Mouse (Mus musculus): ENCODE results near the gene Cyfip2. TPM values are rescaled to one million over a fixed set of nuclear protein-coding genes. Genes with fewer than 3 reads are reported as not detected.

The Cyfip2 gene
- polyA plus RNA-seq, 1 experiment from 2014 or later, result 4.0 TPM

DNA sequence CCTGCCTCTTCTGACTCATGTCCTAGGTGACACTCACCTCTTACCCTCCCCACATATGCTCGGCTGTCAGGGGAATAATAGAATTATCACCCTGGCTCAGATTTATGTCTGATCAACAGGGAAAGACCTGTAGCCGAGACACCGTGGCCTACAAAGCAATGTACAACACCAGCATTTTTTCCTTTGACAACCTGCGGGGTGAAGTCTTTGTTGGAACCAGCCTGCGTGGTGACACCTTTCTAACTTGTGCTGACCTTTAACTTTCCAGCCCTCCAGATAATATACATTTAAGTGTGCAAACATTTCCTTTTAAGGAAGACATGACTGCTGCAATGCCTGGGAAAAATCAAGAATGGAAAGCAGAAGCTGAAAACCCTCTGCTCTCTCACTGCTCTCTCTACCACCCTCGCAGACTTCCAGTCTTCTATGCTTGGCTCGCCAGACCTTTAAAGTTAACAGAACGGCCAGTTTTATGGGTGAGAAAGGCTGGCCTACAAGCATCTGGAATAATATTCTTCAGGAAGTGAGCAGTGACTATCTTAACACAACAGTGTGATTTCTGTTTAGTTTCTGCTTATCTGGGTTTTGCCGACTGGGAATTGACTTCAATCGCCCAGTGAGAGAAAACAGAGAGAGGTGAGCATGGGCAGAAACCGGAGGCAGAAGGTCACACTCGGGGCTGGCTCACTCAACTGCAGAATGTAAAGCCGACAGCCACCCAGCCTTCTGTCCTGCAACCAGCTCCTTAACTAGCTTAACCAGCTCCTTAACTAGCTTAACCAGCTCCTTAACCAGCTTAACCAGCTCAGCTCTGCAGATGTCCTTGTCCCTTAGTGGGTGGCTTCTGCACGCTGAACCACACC is 98.1 kb downstream of the Cyfip2 start:
- H3K4me1 ChIP-seq (replicated peaks), result peaks cover 9% of the 10 kb centered on the region; the same call in 1 of the 2 replicates
- no peak overlapping the region for H3K4me3 ChIP-seq (replicated peaks)
- 44% methylated on average over 14 of the region's 14 CpGs for WGBS (ENCODE audit: insufficient replicate concordance)
- no peaks in the 10 kb centered on the region for H3K27me3 ChIP-seq
- no peak for ATAC-seq (ENCODE audit: insufficient read depth)
- 0 out of 2 replicates have a peak overlapping the region, but pooled peaks have one; percentile 0 for H3K27ac ChIP-seq (replicated peaks)
- H3K36me3 ChIP-seq (replicated peaks), result no peaks in the 10 kb centered on the region
- no peaks in the 10 kb centered on the region for H3K9me3 ChIP-seq (replicated peaks)
- H3K4me2 ChIP-seq, result 0 out of 2 replicates have a peak overlapping the region, but pooled peaks have one; percentile 18
- no peak overlapping the region for H3K9ac ChIP-seq

DNA sequence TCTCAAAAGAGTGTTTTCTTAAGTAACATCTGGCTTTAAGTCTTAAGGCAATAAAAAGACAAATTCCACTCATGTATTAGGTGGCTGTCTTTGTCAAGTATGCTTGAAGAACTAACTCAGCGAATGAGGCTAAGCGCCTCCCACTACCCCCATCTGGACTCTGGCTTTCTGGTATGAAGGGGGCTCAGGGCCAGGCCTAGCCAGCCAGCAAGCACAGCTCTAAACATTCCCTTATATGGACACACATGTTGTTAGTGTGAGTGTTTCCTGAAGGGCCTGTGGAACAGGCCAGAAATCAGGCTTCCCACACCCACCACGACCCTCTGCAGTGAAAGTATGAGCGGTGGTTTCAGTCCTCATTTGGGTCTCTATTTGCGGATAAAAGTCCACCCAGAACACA is 98.8 kb downstream of the Cyfip2 start:
- Histone ChIP-seq H3K4me1 (replicated peaks) (peaks cover 9% of the 10 kb centered on the region; the same call in 1 of the 2 replicates), H3K36me3 (replicated peaks) (no peaks in the 10 kb centered on the region), H3K4me2 (no peak overlapping the region), H3K27ac (replicated peaks) (0 out of 2 replicates have a peak overlapping the region, but pooled peaks have one; percentile 0), H3K4me3 (replicated peaks) (no peak overlapping the region), H3K9me3 (replicated peaks) (no peaks in the 10 kb centered on the region), H3K9ac (no peak overlapping the region), H3K27me3 (no peaks in the 10 kb centered on the region)
- ATAC-seq (ENCODE audit: insufficient read depth), result no peak
- WGBS (ENCODE audit: insufficient replicate concordance), result 67% methylated on average over 5 of the region's 5 CpGs

DNA sequence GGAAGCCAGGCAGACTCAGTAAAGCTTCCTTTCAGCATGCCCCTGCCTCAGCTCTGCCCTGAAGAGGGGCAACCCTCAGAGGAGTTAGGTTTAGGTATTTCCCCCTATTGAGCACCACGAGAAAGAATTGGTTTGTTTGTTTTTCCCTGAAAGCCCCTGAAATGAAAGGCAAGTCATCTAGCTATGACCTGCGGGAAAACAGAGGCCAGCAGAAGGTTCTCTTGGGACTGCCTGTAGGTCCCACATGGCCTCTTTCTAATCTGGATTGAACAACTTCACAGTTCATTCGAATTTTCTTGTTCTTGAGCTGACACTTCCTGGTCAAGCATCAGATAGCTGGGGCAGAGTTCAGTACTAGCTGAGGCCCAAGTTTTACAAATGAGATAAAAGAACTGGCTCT is 100.8 kb downstream of the Cyfip2 start:
- H3K27me3 ChIP-seq, result no peaks in the 10 kb centered on the region
- no peak overlapping the region for H3K4me3 ChIP-seq (replicated peaks)
- no peak overlapping the region for H3K27ac ChIP-seq (replicated peaks)
- no peaks in the 10 kb centered on the region for H3K36me3 ChIP-seq (replicated peaks)
- H3K4me1 ChIP-seq (replicated peaks), result peaks cover 9% of the 10 kb centered on the region; the same call in 1 of the 2 replicates
- 32% methylated on average over 3 of the region's 3 CpGs for WGBS (ENCODE audit: insufficient replicate concordance)
- H3K9ac ChIP-seq, result no peak overlapping the region
- no peak overlapping the region for H3K4me2 ChIP-seq
- H3K9me3 ChIP-seq (replicated peaks), result no peaks in the 10 kb centered on the region
- ATAC-seq (ENCODE audit: insufficient read depth), result no peak

DNA sequence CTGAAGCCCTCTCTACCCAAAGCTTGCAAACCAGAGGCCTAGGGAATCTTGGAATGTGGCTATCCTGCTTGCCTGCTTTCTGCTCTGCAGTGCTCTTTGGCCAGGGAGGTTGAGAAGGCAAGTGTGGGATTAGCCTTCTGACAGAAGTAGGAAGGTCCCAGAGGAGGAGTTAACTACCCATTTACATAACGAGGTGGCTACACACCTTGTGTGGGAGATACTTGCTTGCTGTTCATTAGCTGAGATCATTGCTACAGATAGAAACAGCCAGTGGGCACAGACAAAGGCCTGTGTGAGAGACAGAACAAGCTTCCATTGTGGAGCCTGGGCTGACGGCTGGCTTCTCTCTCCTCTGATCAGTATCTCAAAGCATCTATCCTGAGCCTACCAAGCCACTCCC is 102.8 kb downstream of the Cyfip2 start:
- 40% methylated on average over 2 of the region's 2 CpGs for WGBS (ENCODE audit: insufficient replicate concordance)

DNA sequence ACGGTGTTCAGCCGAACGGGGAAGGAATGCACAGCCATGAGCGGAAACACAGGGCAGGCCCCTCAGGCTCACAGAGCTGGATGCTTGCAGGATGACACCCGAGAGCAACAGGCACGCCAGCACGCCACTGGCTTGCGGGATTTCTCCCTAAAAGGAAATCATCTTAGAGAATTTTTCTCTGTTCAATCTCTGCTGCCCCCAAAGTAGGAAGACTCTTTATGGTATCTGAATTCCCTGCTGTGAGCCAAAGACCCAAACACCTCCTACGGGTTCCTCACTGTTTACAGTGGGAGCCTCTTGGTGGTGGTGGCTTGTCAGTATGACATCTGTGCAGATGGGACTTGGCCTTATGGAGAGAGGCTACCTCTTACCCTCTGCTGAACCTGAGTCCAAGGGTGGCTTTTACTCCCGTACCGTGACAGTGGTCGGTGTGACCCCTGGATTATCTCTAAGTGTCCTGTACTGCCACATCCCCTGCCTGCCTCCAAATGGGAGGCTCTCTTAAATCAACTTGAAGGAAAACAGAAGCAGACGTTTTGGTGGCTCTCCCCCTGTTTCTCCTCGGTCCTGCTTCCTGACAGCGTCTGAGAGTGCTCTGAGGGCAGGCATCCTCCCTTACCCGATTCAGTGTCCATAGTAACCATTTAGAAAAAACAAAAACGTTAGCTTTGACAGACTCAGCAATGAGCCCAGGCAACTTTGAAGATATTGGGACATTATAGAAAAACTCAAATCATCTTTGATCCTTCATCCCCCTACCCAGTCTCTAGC is 106.8 kb downstream of the Cyfip2 start:
- Histone ChIP-seq H3K9ac (no peak overlapping the region), H3K27me3 (no peaks in the 10 kb centered on the region), H3K4me1 (replicated peaks) (no peaks in the 10 kb centered on the region), H3K4me3 (replicated peaks) (no peak overlapping the region), H3K27ac (replicated peaks) (no peak overlapping the region), H3K4me2 (no peak overlapping the region), H3K9me3 (replicated peaks) (no peaks in the 10 kb centered on the region), H3K36me3 (replicated peaks) (no peaks in the 10 kb centered on the region)
- WGBS (ENCODE audit: insufficient replicate concordance), result 60% methylated on average over 17 of the region's 17 CpGs
- ATAC-seq (ENCODE audit: insufficient read depth), result no peak

More for the DNA sequence above, 102.8 kb downstream of the Cyfip2 start:
- Histone ChIP-seq H3K4me1 (replicated peaks) (peaks cover 7% of the 10 kb centered on the region; the same call in 1 of the 2 replicates), H3K9ac (no peak overlapping the region), H3K4me3 (replicated peaks) (no peak overlapping the region), H3K4me2 (no peak overlapping the region), H3K9me3 (replicated peaks) (no peaks in the 10 kb centered on the region), H3K27ac (replicated peaks) (no peak overlapping the region), H3K27me3 (no peaks in the 10 kb centered on the region), H3K36me3 (replicated peaks) (no peaks in the 10 kb centered on the region)
- ATAC-seq (ENCODE audit: insufficient read depth), result no peak

DNA sequence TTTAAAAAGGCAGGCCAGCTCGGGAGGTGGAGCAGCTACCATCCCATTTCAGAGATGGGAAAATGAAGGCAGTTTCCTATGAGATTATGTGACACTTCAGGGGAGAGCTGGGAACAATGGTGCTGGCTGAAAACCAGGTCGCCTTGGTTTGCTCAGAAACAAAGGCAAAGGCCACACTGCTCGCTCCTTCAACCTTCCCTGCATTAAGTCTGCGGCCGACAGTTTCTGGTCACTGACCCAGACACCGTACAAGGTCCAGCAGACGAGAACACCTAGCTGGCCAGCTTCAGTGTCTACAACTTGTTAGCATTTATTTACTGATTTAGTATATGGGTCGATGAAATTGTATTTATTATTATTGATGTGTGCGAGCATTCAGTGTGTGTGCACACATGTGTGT is 107.8 kb downstream of the Cyfip2 start:
- ATAC-seq (ENCODE audit: insufficient read depth), result no peak
- WGBS (ENCODE audit: insufficient replicate concordance), result 68% methylated on average over 9 of the region's 9 CpGs
- H3K4me3 ChIP-seq (replicated peaks), result no peak overlapping the region
- H3K27ac ChIP-seq (replicated peaks), result no peak overlapping the region
- no peaks in the 10 kb centered on the region for H3K9me3 ChIP-seq (replicated peaks)
- H3K9ac ChIP-seq, result no peak overlapping the region
- no peaks in the 10 kb centered on the region for H3K36me3 ChIP-seq (replicated peaks)
- H3K4me2 ChIP-seq, result no peak overlapping the region
- no peaks in the 10 kb centered on the region for H3K4me1 ChIP-seq (replicated peaks)
- H3K27me3 ChIP-seq, result no peaks in the 10 kb centered on the region

DNA sequence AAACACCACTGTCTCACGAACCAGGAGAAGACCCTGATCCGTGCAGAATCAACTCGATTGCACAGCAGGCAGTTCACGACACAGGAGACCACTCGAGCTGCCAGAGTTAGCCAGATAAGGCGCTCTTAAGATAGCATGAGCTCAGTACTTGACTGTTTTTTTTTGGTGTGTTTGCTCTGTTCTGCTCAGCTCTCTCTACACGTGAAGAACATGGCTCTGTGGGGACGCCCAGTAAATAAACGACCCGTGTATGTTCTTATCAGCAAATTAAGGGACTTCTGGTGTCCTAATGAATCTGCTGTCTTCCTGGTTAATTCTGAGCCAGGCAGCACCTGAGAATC is 110.1 kb downstream of the Cyfip2 start:
- Histone ChIP-seq H3K4me1 (replicated peaks) (no peaks in the 10 kb centered on the region), H3K27ac (replicated peaks) (no peak overlapping the region), H3K27me3 (no peaks in the 10 kb centered on the region), H3K4me2 (no peak overlapping the region), H3K36me3 (replicated peaks) (0 out of 2 replicates have a peak, but pooled peaks cover 2% of the 10 kb centered on the region), H3K4me3 (replicated peaks) (no peak overlapping the region), H3K9me3 (replicated peaks) (no peaks in the 10 kb centered on the region), H3K9ac (no peak overlapping the region)
- WGBS (ENCODE audit: insufficient replicate concordance), result 52% methylated on average over 10 of the region's 10 CpGs
- ATAC-seq (ENCODE audit: insufficient read depth), result no peak

DNA sequence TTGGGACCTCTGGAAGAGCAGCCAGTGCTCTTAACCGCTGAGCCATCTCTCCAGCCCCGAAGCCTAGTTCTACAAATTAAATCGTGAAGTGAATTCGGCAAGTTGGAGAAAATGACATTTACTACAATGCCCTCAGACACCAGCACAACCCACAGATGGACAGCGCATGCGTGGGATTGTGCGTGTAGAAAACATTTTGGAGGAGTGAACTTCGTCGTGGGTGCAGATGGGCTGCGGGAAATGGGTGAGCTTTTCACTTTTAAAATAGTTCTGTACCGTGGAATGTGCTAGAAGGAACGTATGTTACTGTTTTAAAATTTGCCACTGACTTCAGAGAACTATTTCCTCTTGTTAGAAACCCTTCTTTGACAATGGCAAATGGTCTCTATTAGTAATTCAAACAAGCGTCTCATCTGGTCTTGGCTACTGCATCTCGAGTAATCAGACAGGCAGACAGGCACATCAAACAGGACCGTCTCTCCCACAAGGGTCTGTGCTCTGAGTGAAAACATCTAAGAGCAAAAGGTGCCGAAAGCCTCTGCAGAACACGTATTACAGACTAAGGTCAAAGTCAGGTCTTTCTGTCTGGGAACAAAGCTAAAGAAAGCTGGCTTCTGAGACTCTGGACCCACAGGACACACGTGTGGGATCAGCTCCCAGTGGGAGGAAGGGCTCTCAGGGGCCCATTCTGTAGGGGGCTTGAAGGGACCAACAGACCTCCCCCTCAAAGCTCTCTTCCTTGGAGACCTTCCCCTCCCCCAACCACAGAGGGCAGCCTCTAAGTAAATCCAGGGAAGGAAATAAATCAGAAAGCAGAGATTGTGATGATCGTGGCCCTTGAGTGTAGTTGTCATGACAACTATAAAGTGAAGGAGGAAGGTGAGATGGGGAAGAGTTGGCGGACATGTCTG is 110.8 kb downstream of the Cyfip2 start:
- WGBS (ENCODE audit: insufficient replicate concordance), result 63% methylated on average over 20 of the region's 20 CpGs
- no peaks in the 10 kb centered on the region for H3K9me3 ChIP-seq (replicated peaks)
- H3K4me1 ChIP-seq (replicated peaks), result no peaks in the 10 kb centered on the region
- H3K4me2 ChIP-seq, result no peak overlapping the region
- no peak overlapping the region for H3K4me3 ChIP-seq (replicated peaks)
- no peak overlapping the region for H3K9ac ChIP-seq
- 0 out of 2 replicates have a peak, but pooled peaks cover 4% of the 10 kb centered on the region for H3K36me3 ChIP-seq (replicated peaks)
- H3K27me3 ChIP-seq, result no peaks in the 10 kb centered on the region
- ATAC-seq (ENCODE audit: insufficient read depth), result no peak
- H3K27ac ChIP-seq (replicated peaks), result no peak overlapping the region

DNA sequence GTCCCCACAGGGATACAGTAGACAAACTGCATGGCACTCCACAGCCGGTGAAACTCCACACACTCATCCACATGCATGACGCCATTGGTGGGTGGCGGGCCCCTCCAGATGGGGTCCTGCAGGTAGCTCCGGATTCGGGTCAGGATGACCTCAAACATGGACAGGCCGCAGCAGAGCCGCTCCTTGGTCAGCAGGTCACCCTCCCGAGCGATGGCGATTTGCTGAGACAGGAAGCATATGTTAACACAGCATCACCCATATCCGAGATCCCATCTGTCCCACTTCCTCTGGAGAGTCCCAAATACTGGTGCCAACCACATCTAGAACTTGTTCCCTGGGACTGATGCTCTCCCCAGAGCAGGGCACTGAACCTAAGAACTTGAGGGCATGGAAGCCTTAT is 112.0 kb downstream of the Cyfip2 start:
- H3K36me3 ChIP-seq (replicated peaks), result 0 out of 2 replicates have a peak, but pooled peaks cover 4% of the 10 kb centered on the region
- no peak overlapping the region for H3K4me3 ChIP-seq (replicated peaks)
- no peak overlapping the region for H3K27ac ChIP-seq (replicated peaks)
- WGBS (ENCODE audit: insufficient replicate concordance), result 68% methylated on average over 11 of the region's 11 CpGs
- no peaks in the 10 kb centered on the region for H3K27me3 ChIP-seq
- H3K9me3 ChIP-seq (replicated peaks), result no peaks in the 10 kb centered on the region
- no peak overlapping the region for H3K9ac ChIP-seq
- H3K4me1 ChIP-seq (replicated peaks), result no peaks in the 10 kb centered on the region
- ATAC-seq (ENCODE audit: insufficient read depth), result no peak
- no peak overlapping the region for H3K4me2 ChIP-seq

DNA sequence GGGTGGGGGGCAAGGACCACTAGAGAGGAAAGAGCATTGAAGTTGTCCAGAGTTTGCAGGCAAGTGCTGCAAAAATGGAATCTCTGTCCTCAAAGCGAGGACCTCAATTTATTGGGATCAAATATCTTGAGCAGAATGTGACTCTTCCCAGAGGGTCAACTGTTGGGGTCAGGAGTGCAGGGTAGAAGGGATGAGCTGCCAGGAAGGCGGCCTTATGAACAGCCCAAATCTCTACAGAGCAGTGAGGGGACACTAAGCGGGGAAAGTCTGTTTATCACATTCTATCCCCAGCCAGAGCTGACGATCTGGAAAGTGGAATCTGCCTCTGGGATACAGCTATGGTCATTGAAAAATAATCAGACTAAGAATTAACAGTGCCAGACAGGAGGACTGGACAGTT is 118.5 kb downstream of the Cyfip2 start:
- Histone ChIP-seq H3K4me1 (replicated peaks) (no peaks in the 10 kb centered on the region), H3K4me2 (no peak overlapping the region), H3K27me3 (no peaks in the 10 kb centered on the region), H3K9me3 (replicated peaks) (no peaks in the 10 kb centered on the region), H3K9ac (no peak overlapping the region), H3K36me3 (replicated peaks) (0 out of 2 replicates have a peak, but pooled peaks cover 4% of the 10 kb centered on the region), H3K4me3 (replicated peaks) (no peak overlapping the region), H3K27ac (replicated peaks) (no peak overlapping the region)
- no peak for ATAC-seq (ENCODE audit: insufficient read depth)
- WGBS (ENCODE audit: insufficient replicate concordance), result 62% methylated on average over 4 of the region's 4 CpGs
